Mouse (Mus musculus) lung, postnatal 36 days (tissue): ENCODE measurements around the gene Vmn1r37.
"Not testable (repeated sequence)": the region's sequence is repeated elsewhere in the genome, so short reads cannot be mapped to it uniquely, and the experiment has no call there.

Source experiments
- DNase-seq: peaks from one replicate; pipeline ENCODE4 v3.0.0; 2022; ENCODE audit warnings: mixed read lengths

Gene Vmn1r37

DNA sequence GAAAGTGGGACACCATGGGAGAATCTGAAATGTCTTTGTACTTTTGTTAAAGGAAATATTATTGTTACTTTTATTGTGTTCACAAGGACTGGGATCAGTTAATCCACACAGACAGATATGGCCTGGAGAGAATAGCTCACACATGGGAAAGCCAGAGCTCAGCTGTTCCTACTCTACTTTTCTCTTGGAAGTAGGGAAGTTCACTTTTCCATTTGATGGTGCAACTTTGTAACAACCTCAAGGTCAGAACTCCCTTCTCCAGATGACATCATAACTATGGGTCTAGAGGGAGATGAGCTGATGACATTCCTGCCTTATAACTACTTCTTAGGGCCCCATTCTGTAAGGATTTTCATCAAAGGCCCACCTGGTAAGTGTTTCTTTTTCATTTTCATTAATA, at the start of gene Vmn1r37:
Gene Vmn1r37, plus strand, starts transcription at position 301 of the 400 bp plus-strand sequence.
- not testable (repeated sequence) for DNase-seq

DNA sequence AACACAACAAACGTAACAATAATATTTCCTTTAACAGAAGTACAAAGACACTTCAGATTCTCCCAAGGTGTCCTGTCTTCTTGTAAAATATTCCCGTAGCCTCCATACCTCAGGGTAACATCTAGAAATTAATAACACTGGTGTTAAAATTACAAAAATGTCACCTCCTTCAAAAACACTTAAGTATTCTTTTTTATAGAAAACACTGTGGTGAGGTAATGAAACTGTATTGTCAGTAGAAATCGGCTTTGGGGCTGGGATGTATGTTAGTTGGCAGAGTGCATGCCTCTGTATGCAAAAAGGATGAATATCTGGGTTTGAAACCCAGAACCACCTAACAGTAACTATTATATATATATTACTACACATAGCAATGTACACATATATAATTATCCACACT, 43.4 kb upstream of the Vmn1r37 start, which contains the start of gene Vmn1r35:
Gene Vmn1r35, minus strand, starts transcription at position 101 of the 400 bp plus-strand sequence.
- no peak for DNase-seq

DNA sequence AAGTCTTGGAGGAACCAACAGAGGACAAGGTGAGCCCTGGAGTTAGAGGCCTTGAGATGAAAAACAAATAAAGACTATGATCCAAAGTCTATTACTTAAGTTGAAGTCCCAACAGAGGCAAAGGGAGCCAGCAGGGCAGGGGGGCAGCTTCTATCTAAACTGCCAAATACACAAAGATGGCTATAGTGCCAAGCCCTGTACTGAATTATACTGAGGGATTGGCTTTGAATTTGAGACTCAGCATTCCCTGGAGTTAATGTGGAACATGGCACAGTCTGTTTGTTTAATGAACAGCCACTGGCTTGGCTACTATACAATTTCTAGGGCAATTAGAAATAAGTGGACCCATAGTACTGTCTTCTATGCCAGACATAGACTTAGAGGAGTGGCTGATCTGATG, 20.3 kb upstream of the Vmn1r37 start:
- no peak for DNase-seq

DNA sequence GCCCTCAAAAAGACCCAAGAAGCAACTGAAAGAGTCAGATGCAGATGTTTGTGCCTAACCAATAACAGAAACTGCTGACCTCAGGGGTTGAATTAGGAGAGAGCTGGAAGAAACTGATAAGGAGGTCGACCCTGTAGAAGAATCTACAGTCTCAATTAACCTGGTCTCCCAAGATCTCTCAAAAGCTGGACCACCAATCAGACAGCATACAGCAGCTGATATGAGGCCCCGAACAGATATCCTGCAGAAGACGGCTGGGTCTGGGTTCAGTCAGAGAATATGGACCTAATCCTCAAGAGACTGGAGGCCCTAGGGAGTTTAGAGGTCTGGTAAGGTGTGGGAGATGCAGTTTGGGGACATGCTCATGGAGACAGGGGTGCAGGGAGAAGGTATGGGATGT, 15.3 kb upstream of the Vmn1r37 start:
- no peak for DNase-seq

DNA sequence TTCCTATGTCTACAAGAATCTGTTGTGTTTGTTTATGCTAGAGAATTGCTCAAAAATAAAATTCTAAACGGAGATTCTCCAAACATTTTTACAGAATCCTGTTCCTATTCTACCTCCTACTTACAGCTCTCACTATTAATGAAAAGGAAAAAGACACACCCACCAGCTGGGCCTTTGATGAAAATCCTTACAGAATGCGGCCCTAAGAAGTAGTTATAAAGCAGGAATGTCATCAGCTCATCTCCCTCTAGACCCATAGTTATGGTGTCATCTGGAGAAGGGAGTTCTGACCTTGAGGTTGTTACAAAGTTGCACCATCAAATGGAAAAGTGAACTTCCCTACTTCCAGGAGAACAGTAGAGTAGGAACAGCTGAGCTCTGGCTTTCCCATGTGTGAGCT, 10.1 kb upstream of the Vmn1r37 start, which contains the start of gene Vmn1r36:
Gene Vmn1r36, minus strand, starts transcription at position 101 of the 400 bp plus-strand sequence.
- DNase-seq = not testable (repeated sequence)

DNA sequence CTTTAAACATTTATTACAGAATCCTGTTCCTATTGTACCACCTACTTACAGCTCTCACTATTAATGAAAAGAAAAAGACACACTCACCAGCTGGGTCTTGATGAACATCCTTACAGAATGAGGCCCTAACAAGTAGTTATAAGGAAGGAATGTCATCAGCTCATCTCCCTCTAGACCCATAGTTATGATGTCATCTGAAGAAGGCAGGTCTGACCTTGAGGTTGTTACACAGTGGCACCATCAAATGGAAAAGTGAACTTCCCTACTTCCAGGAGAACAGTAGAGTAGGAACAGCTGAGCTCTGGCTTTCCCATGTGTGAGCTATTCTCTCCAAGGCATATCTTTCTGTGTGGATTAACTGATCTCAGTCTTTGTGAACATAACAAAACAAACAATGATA, 53.3 kb downstream of the Vmn1r37 start, which contains the start of gene Vmn1r38:
Gene Vmn1r38, minus strand, starts transcription at position 101 of the 400 bp plus-strand sequence.
- not testable (repeated sequence) for DNase-seq
